Mouse (Mus musculus): ENCODE data around the gene Plekha5.

The Plekha5 gene

DNA sequence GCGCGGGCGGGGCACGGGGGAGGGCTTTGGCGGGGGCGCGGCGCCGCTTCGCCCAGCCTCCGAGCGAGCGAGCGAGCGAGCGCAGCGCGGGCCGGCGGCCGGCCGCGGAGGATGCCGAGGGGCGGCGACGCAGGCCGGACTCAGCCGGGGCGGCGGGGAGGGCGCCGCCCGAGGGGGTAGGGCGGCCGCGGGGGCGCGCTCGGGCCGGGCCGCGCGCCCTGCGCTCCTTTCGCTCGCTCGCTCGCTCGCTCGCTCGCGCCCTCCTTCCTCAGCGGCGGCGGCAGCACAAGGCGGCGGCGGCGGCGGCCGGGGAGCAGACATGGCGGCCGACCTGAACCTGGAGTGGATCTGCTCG lies at the start of gene Plekha5:
Gene Plekha5 (plus strand): TSS at position 209 of the 355 bp plus-strand sequence.
- DNase-seq: peak; percentile 76

DNA sequence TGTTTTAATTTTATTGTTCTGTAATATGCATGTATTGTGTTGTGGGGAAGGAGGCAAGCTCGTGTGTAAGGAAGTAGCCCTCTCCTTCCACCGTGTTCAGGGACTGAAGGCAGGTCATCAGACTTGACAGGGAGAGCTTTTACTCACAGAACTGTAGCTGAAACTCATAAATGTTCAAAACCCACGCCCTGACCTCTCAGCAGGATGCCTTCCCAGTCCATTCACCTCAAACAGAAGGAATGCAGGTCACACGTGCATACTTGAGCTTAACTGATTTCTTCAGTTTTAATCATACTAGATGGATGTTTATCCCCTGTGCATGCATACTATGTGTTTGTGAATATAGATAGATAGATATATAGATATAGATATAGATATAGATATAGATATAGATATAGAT lies 48.2 kb upstream of the Plekha5 start:
- DNase-seq: no peak

DNA sequence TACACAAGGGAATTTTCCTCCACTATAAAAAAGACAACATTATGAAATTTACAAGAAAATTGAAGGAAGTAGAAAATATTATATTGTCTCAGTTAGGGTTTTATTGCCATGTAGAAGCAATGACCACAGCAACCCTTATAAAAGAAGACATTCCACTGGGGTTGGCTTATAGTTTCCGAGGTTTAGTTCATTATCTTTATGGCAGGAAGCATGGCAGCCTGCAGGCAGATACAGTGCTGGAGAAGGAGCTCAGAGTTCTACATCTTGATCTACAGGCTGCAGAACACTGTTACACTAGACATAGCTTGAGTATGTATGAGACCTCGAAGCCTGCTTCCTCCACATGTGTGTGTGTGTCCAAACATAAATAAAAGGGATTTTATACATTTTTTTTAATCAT lies 43.3 kb upstream of the Plekha5 start:
- DNase-seq: no peak

DNA sequence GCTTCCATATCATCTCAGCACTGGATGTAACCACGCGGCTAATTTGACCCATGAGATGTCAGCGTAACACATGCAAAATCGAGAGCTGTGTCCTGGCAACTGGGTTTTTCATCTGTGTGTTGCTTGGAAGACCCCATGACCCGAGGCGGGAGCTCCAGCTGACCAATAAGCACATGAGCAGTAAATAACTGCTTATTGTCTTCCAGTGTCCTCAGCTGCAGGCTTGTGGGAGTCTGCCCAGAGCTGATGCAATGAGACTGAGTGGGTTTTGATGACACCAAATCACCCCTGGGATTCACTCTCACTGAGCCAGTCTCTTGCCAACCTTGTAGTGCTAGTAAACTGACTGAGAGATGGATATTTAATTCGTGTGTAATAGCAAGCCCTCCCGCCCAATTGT lies 42.7 kb upstream of the Plekha5 start:
- no peak for DNase-seq

DNA sequence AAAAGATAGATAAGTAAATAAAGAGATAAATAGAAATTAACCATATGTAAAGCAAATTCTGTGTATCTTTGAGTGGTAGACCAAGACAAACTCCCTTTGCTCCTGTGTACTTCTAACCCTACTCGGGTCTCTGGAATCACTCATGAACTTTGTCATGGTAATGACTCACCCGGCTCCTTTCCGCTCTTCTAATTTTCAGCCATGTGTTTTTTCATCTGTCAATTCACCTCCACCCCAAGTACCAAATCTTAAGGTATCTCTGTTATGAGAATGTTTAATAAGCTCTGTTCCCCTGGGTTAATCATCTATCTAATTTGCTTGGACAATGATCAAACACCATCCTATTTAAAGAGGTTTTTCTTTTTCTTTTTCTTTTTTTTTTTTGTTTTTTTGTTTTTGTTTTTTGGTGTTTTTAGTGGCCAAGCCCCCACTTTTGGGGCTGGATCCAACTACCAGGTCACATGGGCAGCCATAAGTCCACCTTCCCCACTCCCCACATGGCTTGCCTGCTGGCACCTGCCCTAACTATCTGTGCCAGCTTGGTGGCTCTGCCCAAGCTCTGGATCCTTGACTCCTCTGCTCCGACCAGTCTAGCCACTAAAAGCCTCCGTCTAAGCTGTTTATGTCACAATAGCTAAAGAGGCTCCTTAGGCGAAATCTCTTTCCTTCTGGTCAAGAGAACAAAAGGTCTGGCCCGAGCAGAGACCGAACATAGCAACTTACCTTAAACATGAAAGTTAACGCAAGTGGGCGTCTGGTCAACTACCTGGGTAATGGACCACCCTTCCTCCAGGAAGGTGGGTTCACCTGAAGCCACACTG lies 40.1 kb upstream of the Plekha5 start:
- DNase-seq: no peak

DNA sequence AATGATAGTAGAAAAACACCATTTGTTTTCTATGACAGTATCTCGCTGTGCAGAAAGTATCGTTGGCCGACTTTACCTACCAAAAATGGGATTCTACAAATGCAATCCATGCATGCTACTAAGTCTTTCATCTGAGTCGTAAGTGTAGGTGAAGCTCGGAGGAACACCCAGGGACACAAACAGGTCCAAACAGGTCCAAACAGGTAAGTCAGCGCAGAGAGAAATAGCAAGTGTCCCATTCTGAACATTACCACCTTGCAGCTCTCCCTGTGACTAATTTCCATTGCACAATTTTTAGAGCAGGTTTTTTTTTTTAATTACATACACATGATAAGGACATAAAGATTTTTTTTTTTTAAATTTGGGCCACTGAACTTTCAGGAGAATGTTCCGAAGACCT lies 27.2 kb upstream of the Plekha5 start:
- DNase-seq: no peak

DNA sequence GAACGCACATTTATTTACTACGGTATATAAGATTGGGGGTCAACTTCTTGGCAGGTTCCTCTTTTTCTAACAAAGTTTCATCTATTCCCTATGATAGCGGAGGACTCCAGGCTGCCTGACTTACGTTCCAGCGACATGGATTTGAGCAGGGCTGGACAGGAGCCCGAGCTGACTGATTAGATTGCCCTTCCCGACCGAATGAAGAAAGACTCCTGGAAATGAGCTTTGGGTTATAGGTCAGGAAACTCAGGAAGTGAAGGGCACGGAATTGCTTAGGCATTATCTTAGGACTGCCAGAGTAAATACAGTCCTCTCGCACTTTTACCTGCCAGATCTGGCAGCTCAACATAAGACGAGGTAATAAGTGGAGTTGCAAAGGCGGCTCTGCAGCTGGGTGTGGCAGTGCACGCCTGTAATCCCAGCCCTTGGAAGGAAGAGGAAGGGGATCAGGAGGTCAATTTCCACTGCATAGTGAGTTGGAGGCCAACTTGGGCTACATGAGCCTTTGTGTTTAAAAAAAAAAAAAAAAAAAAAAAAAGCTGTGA lies 21.0 kb upstream of the Plekha5 start:
- DNase-seq: no peak

DNA sequence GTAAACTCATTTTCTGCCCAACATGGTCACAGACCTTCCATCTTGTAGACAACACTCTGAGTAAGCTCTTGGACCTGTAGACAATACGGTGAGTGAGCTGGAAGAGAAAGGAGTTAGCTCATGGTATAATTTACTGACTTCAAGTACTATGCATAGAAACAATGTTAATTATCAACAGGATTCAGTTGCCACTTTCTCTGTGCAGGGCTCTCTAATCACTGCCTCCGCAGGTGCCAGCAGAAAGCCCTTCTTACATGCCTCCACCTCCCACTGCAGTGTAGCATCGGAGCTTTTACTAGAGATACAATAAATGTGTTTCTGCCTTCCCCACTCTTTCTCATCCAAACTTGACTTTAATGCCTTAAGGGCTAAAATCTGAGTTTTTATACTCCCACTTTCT lies 11.9 kb upstream of the Plekha5 start:
- DNase-seq: no peak

DNA sequence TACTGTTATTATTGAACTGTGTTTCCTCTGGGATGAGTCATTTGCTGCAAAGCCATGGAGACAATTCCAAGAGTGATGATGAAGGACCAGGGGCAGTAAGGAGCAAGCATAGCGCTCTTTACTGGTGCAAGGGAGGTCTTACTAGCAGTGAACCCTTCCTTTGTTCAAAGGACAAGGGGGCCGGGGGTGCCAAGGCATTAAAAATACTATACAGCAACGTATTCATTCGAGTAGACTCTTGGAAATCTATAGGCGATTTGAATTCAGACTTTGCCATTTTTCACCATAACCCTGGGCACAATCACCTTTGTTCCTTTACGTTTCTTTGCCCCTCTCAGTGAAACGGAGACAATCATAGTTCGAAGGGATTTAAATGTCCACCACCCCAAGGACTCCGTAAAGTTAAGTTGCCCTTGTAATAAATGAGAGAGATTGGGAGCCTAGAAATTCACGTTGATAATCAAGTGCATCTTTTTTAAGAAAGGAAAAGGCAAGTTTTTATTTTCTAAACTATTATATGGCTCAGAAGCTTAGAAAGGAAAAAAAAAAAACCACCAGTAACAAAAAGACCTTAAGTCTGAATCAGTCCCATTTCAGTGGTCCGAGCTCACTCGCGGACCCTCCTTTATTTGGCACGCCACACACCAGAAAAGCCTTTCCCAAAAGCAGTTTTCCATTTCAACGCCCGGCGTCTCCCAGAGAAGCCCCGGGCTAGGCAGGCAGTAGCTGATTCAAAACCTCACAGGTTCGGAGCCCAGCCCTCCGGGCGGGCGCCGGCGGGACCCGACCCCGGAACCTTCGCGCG lies 611 bp upstream of the Plekha5 start:
- peak; percentile 19 for DNase-seq

DNA sequence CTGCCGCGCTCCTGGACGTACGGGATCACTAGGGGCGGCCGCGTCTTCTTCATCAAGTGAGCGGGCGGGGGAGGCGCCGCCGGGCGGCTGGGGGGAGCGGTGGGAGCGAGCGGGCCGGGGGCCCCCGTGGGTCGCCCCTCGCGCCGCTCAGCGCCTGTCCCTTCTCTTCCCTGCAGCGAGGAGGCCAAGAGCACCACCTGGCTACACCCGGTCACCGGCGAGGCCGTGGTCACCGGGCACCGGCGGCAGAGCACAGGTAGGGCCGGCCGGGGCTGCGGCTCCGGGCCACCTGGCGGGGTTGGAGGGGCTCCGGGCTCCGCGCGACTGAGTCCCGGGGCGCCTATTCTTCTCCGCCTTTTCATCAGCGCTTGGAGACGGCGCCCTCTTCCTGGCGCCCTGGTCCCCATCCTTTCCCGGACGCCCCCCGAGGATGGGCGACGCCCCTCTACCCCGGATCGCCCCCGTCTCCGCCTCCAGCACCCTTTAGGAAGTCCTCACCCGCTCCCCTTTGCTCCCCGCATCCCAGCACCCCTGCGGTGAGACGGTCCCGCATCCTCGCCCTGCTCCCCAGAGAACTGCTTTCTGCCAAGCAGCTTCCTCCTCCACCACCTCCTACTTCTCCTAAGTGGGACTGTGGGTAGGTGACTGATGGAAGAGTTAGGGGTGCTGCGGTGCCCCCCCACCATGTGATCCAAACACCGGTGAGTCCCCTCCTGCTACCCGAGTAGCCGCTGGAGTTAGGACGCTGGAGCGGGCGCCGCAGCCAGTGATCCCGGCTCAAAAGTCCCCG lies 542 bp downstream of the Plekha5 start:
- DNase-seq: peak; percentile 77

DNA sequence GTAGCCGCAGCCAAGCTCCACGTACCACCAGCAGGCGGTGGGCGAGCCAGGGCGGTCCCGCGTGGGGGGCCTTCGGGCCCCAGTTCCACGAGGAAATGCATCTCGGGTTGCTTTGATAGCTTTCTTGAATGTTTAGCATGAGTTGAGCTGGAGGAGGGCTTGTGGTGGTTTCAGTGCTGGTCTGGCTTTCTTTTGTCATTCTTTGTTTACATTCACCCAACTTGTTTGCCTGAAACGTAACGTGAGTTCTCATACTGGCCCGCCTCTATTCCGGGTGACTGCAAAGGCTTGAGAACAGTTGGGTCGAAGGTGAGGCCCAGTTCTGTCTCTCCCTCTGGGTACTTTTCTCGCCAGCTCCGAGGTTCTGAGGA lies 1.1 kb downstream of the Plekha5 start:
- DNase-seq: no peak

DNA sequence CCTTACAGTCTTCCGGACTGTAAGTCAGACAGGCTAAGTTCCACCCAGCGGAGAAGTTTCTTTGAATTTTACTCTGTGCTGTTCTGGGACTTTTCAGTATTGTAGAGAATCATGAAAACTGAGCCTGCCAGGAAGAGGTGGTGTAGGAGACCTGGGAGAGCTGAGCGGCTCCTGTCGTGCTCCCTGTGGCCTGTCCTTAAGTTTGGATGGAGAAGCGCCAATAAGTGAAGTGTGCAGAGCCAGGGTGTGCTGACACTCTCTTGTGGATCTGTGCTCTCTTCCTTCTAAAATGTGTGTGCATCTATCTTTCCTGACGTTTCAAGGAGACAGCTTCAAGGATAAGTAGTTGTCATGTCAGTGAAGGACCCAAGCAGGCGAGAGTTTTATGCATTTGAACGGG lies 5.4 kb downstream of the Plekha5 start:
- no peak for DNase-seq

DNA sequence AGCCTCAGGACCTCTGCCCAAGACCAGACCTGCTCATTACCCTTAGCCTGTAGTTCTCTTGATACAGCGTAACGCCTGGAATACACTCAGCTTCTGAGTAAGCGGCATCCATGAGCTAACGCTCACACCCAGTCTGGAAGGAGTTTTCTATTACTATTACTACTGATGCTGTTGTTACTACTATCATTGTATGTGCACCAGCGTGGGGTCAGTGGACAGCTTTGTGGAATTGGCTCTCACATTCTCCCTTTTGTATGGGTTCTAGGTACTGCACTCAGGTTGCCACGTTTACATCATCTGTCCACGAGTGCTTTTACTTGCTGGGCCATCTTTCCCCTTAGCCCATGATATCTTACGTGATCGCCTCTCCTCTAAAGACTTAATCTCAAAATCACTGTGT lies 8.5 kb downstream of the Plekha5 start:
- DNase-seq: no peak

DNA sequence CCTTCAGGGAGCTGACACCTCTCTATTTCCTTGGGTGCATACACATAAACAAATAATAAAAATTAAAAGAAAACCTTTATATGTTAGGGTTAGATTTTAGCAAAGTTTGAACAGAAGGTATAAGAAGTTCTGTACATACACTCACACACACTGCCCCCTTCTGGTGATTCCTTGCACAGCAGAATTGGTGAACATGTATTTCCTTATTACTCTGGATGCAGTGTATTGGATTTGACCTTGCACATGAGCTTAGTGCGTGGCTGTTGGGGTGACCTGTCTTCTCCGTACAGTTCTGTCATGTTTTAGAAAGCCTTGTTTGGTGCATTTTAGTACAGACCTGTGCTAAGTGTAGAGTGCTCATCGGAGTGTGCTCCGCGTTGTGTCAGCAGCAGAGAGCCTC lies 19.5 kb downstream of the Plekha5 start:
- no peak for DNase-seq

DNA sequence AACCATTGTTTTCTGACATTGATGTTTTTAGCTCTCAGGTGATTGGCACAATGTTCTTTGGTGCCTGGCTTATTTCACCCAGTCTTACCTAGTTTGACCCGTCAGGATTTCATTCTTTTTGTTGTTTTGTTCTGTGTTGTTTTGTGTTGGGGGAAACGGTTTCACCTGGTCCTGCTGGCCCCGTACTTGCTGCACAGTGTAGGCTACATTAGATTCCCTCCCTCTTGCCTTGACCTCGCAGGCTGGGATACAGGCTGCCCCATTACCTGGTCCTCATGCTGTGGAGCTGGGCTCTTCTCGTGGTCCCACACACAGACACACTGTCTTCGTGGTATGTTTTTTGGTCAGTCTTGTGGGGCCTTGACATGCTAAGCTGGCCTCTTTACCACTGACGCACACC lies 20.3 kb downstream of the Plekha5 start:
- DNase-seq: no peak

DNA sequence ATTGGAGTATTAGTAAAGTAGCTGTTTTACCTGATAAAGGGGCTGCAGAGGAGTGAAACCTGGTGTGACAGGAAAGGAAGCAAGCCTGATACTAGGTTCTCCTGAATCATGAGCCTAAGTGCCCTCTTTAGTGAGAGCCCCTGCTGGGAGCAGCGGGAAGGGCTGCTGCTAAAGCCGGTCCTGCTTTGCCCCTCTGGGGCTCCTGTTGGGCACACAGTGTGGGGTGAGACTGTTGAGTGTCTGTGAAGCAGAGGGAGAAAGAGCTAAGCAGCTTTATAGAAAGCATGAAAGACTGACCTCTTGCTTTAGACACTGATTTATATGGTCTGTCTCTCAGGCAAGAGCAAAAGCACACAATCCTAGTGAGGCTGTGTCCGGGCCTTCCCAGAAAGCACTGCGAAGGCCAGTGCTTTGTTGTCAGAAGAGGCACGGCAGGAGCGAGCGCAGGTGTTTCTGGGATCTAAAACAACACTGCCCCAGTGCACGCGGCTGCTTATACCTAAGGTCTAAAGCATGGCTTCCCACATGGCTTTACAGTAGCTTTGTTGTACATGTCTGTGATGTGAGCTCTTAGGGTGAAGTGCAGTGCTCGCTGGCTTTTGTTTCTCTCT lies 21.1 kb downstream of the Plekha5 start:
- DNase-seq: no peak

DNA sequence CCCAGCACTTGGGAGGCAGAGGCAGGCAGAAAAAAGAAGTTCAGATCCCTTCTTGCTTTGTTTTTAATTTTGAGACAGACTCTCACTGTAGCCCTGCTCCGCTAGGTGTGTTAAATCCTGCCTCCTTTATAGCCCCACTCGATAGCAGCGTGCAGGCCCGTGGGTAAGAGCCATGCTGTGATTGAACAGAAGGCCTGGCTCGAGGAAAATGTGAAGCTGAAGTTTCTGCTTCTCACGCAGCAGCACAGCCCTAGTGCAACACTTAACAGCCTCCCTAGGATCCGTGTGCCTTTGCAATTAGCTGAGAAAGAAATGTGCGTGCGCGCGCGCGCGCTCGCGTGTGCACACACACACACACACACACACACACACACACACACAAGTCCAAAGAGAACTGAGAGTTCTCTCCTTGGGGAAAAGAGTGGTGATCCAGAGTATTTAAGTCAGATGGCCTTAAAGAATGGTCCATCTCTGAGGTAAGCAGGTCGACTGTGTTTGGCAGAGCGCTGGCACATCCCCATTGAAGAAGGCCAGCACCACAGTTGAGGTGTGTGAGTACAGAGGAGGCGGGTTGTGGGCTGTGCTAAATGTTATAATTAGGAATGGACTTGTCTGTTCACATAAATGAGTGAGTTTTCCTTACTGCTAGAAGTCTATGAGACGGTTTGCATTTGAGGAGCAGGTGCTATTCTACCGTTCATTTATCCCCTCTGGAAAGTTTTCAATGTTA lies 24.3 kb downstream of the Plekha5 start:
- DNase-seq: no peak

DNA sequence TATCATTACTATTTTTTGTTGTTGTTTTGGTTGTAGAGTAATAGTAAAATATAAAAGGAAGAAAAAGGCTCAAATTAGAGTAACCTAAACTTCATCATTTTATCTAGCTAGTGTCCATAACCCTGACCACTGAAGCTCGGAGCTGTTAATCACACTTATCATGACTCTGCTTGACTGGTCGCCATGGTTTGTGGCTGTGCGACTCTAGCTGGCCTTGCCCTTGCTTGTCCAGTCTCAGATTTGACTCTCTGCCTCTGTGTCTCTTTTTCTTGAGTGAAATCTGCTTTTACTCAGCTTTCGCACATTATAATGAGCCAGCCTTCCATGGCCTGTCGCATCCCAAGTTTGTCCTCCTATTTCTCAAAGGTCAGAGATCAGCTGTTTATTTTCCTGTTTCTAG lies 26.8 kb downstream of the Plekha5 start:
- DNase-seq: no peak

DNA sequence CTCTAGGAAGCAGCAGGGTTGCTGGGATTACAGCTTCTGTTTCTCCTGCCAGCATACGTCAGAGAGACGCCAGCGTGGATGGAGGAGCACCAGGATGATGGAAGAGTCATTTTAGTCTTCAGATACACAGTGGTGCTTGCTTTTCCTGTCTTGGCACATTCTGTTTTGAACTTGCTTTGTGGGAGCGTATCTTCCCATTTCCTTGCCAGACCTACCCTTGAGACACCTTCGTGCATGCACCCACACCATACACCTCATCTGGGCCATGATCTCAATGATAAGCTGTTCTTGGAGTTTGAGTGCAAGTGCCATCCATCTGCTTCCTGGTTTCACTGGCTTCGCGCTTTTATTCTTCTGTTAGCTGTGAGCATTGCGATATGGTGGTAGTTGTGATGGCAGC lies 28.9 kb downstream of the Plekha5 start:
- DNase-seq: no peak

DNA sequence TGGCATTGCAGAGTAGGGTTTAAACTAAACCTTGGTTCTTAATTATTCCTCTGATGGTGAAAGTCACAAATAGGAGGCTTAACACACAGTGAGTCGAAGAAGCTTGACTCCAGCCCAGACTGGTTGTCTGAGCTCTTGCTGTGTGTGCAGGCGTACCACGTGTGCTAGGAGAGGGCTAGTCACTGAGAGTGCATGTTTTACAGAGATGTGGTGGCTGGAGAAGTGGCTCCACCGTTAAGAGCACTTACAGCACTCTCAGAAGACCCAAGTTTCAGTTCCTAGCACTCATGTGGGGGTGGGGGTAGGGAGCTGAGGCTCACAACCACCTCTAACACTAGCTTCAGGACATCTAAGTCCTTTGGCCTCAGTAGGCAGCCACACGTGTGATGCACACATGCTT lies 29.6 kb downstream of the Plekha5 start:
- DNase-seq: no peak

DNA sequence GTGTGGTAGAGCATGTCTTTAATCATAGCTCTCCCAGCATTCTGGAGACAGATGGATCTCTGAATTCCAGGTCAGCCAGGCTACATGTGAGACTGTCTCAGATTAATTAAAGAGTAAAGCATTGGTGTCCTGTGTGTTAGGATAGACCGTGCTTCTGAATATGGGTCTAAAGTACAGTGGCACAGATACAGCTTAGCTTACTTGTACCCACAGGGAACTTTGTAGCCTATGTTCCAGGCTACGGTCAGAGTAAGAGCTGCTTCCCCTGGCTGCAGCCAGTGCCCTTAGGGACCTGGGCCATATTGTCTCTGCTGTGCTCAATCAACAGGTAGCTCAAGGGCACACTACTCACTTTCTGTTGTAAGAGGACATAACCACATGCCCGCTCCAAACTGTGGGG lies 30.5 kb downstream of the Plekha5 start:
- DNase-seq: no peak

DNA sequence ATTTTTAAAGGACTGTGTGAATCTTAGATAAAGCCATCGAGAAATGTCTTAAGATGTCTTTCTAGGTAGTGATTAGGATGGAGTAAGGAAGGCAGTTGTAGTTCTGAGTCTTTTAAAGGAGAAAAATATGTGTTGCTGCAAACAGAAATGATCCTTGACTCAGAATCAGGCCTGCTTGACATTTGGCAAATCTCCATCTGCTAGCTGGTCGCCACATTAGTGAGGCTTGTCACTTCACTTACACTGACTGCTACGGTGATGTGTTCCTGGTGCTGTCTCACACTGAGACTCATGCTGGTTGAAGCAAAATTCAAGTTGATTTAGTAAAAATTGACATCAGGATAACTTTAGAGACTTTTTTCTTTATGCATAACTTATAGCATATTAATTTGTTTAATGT lies 32.0 kb downstream of the Plekha5 start:
- DNase-seq: no peak

All from cerebellum, adult 9-11 months (tissue).